Mouse (Mus musculus) c-Kit-positive CD71-negative TER-119-negative erythroid progenitor cells, embryonic 14.5 days (primary cell): ENCODE results near the gene Gp1ba.

Experiments
- DNase-seq: peaks from one replicate; pipeline ENCODE4 v3.0.0-alpha.2; 2013; ENCODE audit warnings: low read depth

The Gp1ba gene

DNA sequence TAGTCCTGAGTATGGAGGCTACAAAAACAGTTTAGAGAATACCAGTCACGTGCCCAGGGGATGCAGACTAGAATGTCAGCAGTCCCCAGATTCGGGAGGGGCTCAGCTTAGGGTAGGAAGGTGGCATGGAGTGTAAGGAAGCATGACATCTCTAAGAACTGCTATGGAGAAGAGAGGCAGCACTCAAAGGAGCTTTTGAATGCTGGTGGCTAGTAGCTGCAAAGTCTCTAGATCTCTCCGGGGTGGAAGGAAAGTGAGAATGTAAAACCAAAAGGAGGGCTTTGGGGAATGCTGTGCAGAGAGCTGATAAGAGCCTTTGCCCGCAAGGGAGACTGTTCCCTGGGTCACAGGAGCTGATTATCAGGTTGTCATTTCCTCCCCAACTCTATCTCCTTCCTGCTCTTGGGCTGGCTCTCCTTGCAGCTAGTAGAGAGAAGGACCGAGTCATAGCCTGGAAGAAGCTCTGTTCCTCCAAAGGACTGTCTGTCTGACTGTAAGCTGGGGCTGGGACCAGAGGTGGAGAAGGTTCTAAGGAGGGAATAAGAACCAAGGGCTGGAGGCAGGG, at the start of gene Gp1ba:
Gene Gp1ba, plus strand, starts transcription at position 409 of the 565 bp plus-strand sequence.
- DNase-seq, result no peak

GRCm38 (mm10) chr11:70591733-70592132, 47.2 kb upstream of the Gp1ba start:
- no peak for DNase-seq

GRCm38 (mm10) chr11:70594253-70594989, 44.5 kb upstream of the Gp1ba start:
- DNase-seq, result no peak

GRCm38 (mm10) chr11:70595638-70596037, 43.3 kb upstream of the Gp1ba start:
- DNase-seq, result no peak

DNA sequence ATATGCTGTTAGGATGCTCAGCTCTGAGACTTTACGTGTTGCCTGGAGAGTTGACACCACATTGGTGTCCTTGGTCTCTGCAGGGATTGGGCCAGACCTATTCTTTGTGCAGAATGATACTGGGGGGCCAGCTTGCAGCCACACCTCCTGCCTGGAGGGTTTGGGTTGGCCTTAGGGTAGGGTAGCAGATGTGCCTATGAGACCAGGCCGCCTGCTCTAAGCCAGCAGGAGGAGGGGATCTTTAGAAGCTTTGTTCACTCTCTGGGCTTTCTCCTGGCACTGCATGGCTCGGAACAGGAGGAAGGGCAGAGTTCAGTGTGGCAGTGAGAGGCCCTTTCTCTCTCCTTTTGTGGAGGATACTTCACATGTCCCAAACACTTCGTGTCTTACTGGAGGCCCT, 42.8 kb upstream of the Gp1ba start:
- no peak for DNase-seq

DNA sequence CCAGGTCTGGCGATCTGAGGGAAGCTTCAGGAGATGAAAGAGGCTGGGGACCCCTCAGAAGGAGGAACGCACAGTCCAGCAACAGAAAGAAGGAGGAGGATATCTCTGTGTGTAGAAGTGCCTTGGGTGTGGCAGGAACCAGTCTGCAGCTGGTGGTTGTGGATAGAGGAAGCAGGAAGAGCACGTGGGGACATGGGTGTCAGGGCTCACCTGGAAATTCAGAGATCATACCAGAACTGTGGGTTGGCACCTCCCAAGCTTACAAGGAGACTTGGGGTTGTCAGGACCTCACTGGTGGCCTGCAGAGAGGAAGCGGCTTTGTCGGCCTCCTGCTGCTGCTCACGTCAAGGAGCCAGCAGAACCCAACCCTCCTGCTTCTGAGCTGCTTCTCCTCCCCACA, 41.6 kb upstream of the Gp1ba start:
- DNase-seq, result no peak

DNA sequence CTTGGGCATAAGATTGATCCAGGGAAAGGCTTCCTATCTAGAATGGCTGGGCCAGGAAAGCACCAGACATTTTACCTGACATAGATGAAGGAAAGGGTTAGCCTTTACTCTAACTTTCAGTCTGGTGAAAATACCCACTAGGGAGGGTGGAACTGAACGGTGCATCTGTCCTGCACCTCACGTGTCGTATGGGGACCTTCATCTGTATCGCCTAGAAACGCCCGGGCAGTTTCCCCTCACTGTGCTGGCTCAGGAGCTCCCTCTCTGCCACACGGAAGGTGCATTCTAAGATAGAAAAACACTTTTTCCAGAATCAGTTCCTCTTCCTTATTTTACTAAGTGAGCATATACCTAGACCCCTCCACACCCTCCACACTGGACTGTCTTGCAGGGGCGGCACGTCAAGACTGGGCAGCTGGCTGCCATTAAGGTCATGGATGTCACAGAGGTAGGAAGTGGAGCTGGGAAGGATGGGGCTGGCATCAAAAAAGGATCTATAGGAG, 40.4 kb upstream of the Gp1ba start:
- DNase-seq, result no peak

DNA sequence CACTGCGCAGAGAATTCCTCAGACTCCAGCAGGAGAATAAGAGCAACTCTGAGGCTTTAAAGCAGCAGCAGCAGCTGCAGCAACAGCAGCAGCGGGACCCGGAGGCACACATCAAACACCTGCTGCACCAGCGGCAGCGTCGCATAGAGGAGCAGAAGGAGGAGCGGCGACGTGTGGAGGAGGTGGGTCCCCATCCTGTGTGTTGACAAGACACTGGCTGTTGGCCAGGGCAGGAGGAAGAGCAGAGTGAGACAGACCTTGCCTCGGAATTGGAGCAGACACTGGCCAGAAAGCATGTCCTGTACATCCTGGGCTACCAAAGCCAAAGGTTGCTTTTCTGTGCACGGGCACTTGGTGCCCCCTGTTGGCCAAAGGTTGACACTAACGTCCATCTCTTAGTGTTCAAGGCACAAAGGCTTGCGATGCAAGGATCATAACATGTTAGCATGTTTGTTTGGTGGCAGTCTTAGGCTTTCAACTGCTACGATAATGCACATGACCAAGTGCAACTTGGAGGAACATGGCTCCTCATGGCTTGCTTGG, 33.8 kb upstream of the Gp1ba start:
- peak; percentile 58 for DNase-seq

DNA sequence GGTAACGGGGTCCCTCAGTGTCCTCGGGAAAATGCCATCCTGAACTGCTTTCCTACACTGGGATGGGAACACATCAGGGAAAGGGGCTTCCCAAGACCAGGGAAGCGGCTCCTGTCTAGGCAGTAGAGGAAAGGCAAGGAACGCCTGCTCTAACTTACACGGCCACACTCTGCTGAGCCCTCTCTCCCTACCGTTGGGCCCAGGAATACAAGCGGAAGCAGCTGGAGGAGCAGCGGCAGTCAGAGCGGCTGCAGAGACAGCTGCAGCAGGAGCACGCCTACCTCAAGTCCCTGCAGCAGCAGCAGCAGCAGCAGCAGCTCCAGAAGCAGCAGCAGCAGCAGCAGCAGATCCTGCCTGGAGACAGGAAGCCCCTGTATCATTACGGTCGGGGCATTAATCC, 32.2 kb upstream of the Gp1ba start:
- DNase-seq, result no peak

DNA sequence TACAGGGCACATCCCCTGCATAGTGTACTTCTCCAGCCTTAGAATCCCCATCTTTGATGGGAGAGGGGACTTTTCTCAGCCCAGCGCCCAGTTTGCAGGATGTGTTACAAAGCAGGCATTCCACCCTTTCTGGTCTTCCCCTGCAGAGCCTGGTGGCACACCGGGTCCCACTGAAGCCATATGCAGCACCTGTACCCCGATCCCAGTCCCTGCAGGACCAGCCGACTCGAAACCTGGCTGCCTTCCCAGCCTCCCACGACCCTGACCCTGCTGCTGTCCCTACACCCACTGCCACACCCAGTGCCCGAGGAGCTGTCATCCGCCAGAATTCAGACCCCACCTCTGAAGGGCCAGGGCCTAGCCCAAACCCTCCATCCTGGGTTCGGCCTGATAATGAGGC, 31.3 kb upstream of the Gp1ba start:
- DNase-seq, result no peak

DNA sequence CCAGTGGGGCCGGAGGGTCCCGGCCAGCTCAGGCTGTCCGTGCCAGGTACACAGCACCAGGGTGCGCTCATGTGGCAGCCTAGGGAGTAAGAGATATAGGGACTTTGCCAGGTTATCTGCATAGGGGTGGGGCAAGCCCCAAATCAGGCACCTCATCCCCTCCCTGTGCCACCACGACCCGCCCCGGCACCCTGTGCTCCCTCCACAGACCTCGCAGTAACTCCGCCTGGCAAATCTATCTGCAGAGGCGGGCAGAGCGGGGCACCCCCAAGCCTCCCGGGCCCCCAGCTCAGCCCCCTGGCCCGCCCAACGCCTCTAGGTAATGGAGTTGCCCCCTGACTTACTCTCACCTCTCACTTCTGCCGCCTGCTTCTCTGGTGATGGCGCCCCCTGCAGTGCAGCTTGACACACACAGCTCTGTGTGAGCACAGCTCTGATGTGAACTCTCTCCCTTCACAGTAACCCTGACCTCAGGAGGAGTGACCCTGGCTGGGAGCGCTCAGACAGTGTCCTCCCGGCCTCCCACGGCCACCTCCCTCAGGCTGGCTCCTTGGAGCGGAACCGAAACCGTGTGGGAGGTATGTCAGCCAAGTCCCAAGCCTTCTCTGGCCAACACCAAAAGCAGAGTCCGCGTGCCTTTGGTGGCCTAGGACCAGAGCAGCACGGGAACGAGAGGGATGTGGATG, 30.4 kb upstream of the Gp1ba start:
- DNase-seq, result no peak

DNA sequence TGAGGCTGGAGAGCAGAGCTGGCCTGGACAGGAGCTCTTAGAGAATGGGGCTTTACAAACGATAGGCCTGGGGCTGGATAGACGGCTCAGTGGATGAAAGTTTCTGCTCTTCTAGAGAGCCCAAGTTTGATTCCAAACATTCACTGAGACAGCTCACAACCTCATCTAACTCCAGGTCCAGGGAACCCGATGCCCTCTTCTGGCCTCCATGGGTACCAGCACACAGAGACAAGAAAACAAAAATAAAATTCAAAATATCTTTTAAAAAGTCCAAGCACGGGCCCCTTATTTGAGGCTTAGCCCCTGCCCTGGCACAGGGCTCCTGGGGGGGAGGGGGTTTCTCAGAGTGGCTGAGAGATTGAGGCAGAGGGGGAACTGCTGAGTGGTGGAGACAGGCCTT, 28.2 kb upstream of the Gp1ba start:
- DNase-seq, result no peak

- DNase-seq, result no peak
These were observed 26.4 kb upstream of the Gp1ba start for GRCm38 (mm10) chr11:70612505-70612904.

- peak; percentile 60 for DNase-seq
These were observed 23.8 kb upstream of the Gp1ba start for GRCm38 (mm10) chr11:70615074-70615473.

- DNase-seq, result no peak
These were observed 23.3 kb upstream of the Gp1ba start, which contains the start of gene 4930544D05Rik for GRCm38 (mm10) chr11:70615516-70616093. TSS of gene 4930544D05Rik (plus strand) at chr11:70615848.

GRCm38 (mm10) chr11:70619101-70619500, 19.8 kb upstream of the Gp1ba start, which contains the start of gene Chrne:
TSS of gene Chrne (minus strand) at chr11:70619216.
- no peak for DNase-seq

GRCm38 (mm10) chr11:70621972-70622814, 16.7 kb upstream of the Gp1ba start:
- DNase-seq, result no peak

DNA sequence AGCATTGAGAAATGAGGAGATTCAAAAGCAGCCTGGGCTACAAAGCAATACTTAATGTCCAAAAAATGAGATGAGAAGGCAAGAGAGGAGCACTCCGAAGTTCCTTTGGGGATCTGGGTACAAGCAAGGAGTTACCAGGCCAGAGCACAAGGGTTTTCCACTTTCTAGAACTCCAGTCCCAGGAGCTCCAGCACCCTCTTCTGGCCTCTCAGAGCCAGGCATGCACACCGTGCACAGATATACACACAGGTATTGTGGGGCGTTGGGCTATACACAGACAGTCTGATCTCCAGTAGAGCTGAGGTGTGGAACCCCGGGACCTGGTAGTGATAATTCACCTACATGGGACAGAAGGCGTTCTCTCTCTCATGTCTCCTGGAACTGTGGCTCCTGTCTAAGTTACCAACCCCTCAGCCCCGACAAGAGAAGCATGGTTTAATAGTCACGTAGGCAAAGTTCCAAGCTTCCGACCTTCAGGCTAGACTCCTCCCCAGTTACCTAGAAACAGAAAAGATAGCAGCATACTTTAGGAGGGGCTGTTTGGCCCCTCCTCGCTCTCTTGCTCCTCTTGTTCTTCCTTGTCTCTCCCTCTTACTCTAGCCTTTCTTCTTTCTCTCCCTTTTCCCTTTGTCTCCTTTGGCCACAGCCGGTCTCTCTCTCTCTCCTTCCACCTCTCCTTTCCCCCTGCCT, 15.7 kb upstream of the Gp1ba start:
- DNase-seq, result no peak

- DNase-seq, result peak; percentile 70
These were observed 13.4 kb upstream of the Gp1ba start for GRCm38 (mm10) chr11:70625473-70625872.

DNA sequence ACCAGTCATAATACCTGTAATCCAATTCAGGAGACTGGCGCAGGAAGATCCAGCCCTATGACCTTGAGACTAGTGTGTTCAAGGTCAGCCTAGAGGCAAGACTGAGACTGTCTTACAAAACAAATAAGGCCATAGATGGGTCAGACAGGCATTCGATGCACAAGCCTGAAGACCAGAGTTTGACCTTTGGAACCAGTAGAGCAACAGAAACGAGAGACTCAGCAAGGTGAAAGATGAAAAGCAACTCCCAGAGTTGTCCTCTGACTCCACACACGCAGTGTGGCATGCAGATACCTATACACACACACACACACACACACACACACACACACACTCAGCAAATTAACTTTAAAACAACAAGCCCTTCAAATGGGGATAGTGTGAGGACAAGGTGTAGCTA, 12.0 kb upstream of the Gp1ba start:
- DNase-seq, result no peak

GRCm38 (mm10) chr11:70628431-70628830, 10.5 kb upstream of the Gp1ba start:
- no peak for DNase-seq
